Mouse (Mus musculus) MEL (cell line): ENCODE data around the gene Olfr522.

Source experiments
- BHLHE40 ChIP-seq: IDR thresholded peaks from 2 replicates; pipeline ENCODE4 v1.6.1; 2012; ENCODE audit warnings: low read depth, mild to moderate bottlenecking, inconsistent platforms, low read length, improper control_type of control experiment, borderline replicate concordance
- CTCF ChIP-seq, 3 experiments: IDR thresholded peaks in 2 of 3; conservative IDR thresholded peaks in 1 of 3; 2 replicates each; pipeline ENCODE4 v1.5.1; 2011 to 2012; ENCODE audit warnings: low read length in 3 of 3, low read depth in 2 of 3, mild to moderate bottlenecking in 2 of 3, improper control_type of control experiment in 1 of 3, inconsistent platforms in 1 of 3, mixed read lengths in 1 of 3, moderate library complexity in 1 of 3; ENCODE audit not compliant: control insufficient read depth in 1 of 3, insufficient read depth in 1 of 3, poor library complexity in 1 of 3, severe bottlenecking in 1 of 3
- ELF1 ChIP-seq: IDR thresholded peaks from 2 replicates; pipeline ENCODE4 v1.6.1; 2014; ENCODE audit warnings: low read depth, mild to moderate bottlenecking, inconsistent platforms, low read length, improper control_type of control experiment, moderate library complexity
- EP300 ChIP-seq, 2 experiments: IDR thresholded peaks; 2 replicates each; pipeline ENCODE4 v1.6.1; 2011; ENCODE audit warnings: improper control_type of control experiment in 2 of 2, low read length in 2 of 2, low read depth in 1 of 2, mild to moderate bottlenecking in 1 of 2
- ETS1 ChIP-seq: IDR thresholded peaks from 2 replicates; pipeline ENCODE4 v1.6.1; 2012; ENCODE audit warnings: low read depth, mild to moderate bottlenecking, inconsistent platforms, low read length, improper control_type of control experiment, moderate library complexity
- HCFC1 ChIP-seq: IDR thresholded peaks from 2 replicates; pipeline ENCODE4 v1.6.1; 2012; ENCODE audit warnings: low read depth, mild to moderate bottlenecking, inconsistent platforms, low read length, improper control_type of control experiment, moderate library complexity
- MAX ChIP-seq: IDR thresholded peaks from 2 replicates; pipeline ENCODE4 v1.6.1; 2011; ENCODE audit warnings: low read length, improper control_type of control experiment
- POLR2A ChIP-seq, 2 experiments: IDR thresholded peaks; 2 replicates each; pipeline ENCODE4 v1.6.1; 2011 to 2012; ENCODE audit warnings: low read length in 2 of 2, mild to moderate bottlenecking in 2 of 2, control low read depth in 1 of 2, improper control_type of control experiment in 1 of 2, low read depth in 1 of 2, moderate library complexity in 1 of 2; ENCODE audit not compliant: control insufficient read depth in 1 of 2, insufficient read depth in 1 of 2, poor library complexity in 1 of 2
- RAD21 ChIP-seq: IDR thresholded peaks from 2 replicates; pipeline ENCODE4 v1.6.1; 2011; ENCODE audit warnings: mild to moderate bottlenecking, low read depth, low read length, improper control_type of control experiment
- TAL1 ChIP-seq: IDR thresholded peaks from 2 replicates; pipeline ENCODE4 v1.6.1; 2012; ENCODE audit warnings: mild to moderate bottlenecking, inconsistent platforms, low read length, moderate library complexity, mixed read lengths
- ZNF384 ChIP-seq: IDR thresholded peaks from 2 replicates; pipeline ENCODE4 v1.6.1; 2012; ENCODE audit warnings: low read depth, mild to moderate bottlenecking, inconsistent platforms, low read length, improper control_type of control experiment

GRCm38 (mm10) chr7:140208153-140208552, 43.6 kb upstream of the Olfr522 start:
- TF ChIP-seq POLR2A (IDR thresholded peaks at IDR 0.05; ENCODE audit: control insufficient read depth in 1 of 2, insufficient read depth in 1 of 2, low read depth in 1 of 2, low read length in 2 of 2, poor library complexity in 1 of 2) (no peak), ETS1 (no peak), MAX (no peak), TAL1 (peak; percentile 36; the same call in 1 of the 2 replicates), CTCF (IDR thresholded peaks at IDR 0.05 in 2 of 3, conservative IDR thresholded peaks at IDR 0.05 in 1 of 3; ENCODE audit: control insufficient read depth in 1 of 3, insufficient read depth in 1 of 3, low read depth in 2 of 3, low read length in 3 of 3, poor library complexity in 1 of 3, severe bottlenecking in 1 of 3) (no peak), EP300 (IDR thresholded peaks at IDR 0.05; ENCODE audit: low read depth in 1 of 2, low read length in 2 of 2) (peak in 1 of 2 experiments; percentile 80; a peak in 2 of 4 replicates), ELF1 (no peak), BHLHE40 (no peak), HCFC1 (no peak), RAD21 (no peak), ZNF384 (no peak)
